Mouse (Mus musculus) embryonic fibroblast, embryonic 13.5 days (primary cell): ENCODE measurements around the gene Clstn3.

ENCODE experiments used
- CTCF ChIP-seq: IDR thresholded peaks from 2 replicates; pipeline ENCODE4 v1.5.1; 2011; ENCODE audit warnings: mild to moderate bottlenecking, control low read depth, low read length, moderate library complexity, borderline replicate concordance; ENCODE audit not compliant: insufficient read depth
- POLR2A ChIP-seq: IDR thresholded peaks from 2 replicates; pipeline ENCODE4 v1.6.1; 2011; ENCODE audit warnings: low read depth, mild to moderate bottlenecking, control low read depth, low read length, moderate library complexity

DNA sequence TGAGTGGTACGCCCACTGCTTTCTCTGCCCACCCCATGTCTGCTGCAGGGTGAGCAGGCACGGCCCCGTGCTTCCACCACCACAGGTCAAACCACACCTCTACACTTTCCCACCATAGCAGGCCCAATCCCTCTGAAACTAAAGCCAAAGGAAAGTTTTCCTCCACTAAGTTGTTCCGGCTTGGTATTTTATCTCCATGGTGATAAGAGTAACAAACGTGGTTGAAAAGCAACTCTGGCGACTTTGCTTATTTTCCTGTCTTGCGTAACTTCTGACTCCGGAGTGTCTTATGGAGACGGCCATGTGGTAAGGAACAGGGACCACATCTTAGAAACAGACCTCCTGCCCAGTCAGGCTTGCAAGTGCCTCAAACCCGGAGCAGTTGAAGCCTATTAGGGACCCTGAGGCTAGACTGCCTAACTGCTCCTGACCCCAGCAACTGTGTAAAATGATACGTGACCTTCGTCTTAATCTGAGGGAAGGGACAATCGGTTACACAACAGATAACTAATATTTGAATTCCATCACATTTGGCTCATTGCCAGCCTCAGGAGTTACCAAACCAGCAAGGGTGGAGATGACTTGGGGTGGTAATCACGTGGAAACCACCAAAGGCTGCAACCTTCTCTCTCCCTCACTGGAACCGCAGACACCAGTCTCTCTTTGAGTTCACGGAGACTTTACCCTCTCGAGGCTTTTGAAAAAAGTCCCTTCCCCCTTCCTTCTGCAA lies 13.5 kb upstream of the Clstn3 start:
- no peak for TF ChIP-seq CTCF
- TF ChIP-seq POLR2A = no peak
